Mouse (Mus musculus): ENCODE results near the gene Nwd1.

DNA sequence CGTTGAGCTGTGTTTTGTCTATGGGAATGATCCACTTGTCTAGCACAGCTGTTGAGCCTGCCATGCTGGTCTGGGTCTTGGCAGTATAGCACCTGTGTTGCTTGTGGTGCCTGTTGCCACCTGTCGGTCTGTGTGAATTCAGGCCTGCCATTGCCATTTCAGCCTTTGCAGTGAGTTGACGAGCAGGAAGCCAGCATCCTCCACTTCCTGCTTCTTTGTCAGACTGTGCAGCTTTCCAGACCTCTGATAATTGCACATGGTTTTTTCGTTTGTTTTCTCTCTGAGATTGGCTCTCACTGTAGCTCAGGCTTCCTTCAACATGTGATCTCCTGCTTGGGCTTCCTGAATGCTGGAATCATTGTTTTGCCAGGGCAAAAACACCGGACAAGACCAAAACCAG lies 88.5 kb downstream of the Nwd1 start:
- TF ChIP-seq CTCF (IDR thresholded peaks at IDR 0.05; ENCODE audit: low read depth, low read length) (no peak), POLR2A (IDR thresholded peaks at IDR 0.05; ENCODE audit: insufficient read depth, low read length) (no peak)

Measured in ES-Bruce4 (cell line).